Mouse (Mus musculus) spleen, adult 12 weeks (tissue): ENCODE data around the gene Bpnt1.
A peak's percentile ranks its signal among the peaks of the same experiment; 100 is the strongest.
"Not testable (repeated sequence)": the region's sequence is repeated elsewhere in the genome, so short reads cannot be mapped to it uniquely, and the experiment has no call there.

Experiments
- DNase-seq: peaks from one replicate; pipeline ENCODE4 v3.0.0; 2022; ENCODE audit warnings: low spot score

The Bpnt1 gene

GRCm38 (mm10) chr1:185331983-185332430 is at the start of gene Bpnt1:
Gene Bpnt1, plus strand, starts transcription at chr1:185332149.
- DNase-seq: peak; percentile 71

GRCm38 (mm10) chr1:185282846-185283245 is 49.1 kb upstream of the Bpnt1 start:
- DNase-seq: no peak

GRCm38 (mm10) chr1:185283247-185283646 is 48.7 kb upstream of the Bpnt1 start:
- no peak for DNase-seq

GRCm38 (mm10) chr1:185284740-185285139 is 47.2 kb upstream of the Bpnt1 start:
- DNase-seq: no peak

DNA sequence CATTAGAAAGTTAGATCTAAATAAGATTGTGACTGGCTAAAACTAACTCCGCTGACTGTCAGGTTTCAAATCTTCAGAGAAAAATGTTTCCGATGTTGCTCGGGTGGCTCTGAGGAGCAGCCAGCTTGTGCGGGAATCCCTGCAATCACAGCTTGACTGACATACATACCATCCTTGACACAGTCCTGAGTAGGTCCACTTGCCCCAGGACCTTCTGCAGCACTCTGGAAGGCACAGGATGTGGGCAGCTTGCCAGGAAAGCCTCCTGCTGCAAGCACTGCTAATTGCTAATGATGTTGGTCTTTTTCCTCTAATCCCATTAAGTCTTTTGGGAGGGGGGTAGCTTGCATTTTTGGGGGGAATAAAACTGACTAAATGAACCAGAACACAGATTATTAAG is 46.8 kb upstream of the Bpnt1 start:
- no peak for DNase-seq

GRCm38 (mm10) chr1:185287066-185287465 is 44.9 kb upstream of the Bpnt1 start:
- DNase-seq: no peak

DNA sequence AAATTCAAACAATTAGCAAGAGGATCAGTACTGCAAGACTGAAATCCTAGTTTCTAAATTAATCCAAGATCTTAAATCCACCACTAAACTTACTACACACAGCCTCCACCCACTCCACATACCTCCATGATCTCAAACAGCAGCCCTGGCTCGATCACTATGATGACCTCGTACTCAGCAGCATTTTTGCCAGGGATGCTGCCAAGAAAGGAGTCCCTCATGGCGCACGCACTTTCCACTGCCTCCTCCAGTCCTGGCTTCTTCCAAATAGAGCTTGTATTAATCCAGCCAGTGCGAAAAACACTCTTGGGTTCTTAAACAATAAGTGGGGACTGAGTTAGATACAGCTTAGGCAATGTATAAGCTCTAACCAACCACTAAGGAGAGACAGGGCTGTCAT is 42.7 kb upstream of the Bpnt1 start:
- DNase-seq: no peak

- no peak for DNase-seq
Observed at GRCm38 (mm10) chr1:185291336-185291735, 40.6 kb upstream of the Bpnt1 start.

DNA sequence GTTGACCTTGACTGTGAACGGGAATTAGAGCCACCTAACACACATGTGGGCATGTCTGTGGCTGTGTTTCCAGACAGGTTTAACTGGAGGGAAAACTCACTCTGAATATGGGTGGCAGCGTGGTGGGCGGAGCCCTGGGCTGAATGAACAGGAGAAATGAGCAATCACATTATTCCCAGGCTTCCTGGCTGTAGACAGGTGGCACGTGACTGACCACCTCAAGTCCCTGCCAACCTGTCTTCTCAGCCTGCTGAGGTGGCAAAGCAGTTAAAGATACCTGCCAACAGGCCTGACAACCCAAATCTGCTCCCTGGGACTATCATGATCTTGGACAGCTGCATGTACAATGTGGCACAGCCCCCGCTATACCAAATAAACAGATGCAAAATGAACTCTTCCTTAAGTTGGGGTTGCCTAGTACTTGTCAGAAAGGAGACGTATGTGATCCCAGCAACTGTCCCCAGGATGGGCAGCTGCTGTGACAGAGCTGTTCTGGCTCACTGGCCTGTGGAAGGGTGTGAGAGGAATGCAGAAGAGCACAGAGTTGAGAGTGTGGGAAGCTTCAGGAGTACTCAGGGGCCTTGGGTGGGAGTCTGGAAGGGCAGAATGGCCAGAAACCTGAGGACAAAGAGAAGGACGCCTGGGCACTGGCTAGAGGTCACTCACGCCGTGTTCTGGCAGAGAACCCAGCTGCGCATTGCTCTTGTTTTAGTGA is 39.1 kb upstream of the Bpnt1 start:
- DNase-seq: no peak

GRCm38 (mm10) chr1:185296850-185297249 is 35.1 kb upstream of the Bpnt1 start:
- DNase-seq: no peak

- no peak for DNase-seq
Observed at GRCm38 (mm10) chr1:185298496-185298895, 33.5 kb upstream of the Bpnt1 start.

- DNase-seq: no peak
Observed at GRCm38 (mm10) chr1:185302816-185303215, 29.1 kb upstream of the Bpnt1 start.

DNA sequence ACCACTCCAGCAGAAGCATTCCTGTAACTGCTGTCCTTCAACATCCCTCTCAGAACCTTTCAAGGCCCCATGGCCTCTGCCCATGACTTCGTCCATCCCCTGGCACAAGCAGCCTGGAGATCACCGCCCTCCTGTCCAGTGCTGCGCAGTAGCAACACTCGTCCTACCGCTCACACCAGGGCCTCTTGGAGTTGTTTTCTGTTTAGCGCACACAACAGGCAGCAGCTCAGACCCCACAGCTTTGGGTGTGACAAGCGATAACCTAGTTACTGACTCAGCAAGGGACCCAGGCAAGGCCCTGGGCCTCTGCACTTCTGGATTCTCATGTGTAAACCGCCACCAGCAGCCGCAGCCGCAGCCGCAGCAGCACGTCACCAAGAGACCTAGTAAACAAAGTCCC is 25.1 kb upstream of the Bpnt1 start:
- no peak for DNase-seq

DNA sequence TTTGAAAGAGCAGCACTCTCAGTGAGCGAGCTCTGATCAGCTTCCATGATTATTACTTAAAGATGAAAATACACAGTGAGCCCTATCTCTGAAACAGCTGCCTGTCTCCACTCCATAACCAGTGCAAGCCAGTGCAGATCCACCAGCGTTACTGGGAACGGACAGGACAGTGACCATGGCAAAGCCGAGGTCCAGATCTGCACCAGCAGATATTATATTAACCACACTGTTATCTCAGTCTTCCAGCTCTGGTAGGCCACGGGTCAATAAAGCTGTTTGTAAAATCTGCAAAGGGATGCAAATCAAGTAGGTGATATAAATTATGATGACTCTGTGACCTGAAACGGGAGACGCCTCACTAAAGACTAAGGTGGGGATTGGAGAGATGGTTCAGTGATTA is 24.3 kb upstream of the Bpnt1 start:
- DNase-seq: no peak

DNA sequence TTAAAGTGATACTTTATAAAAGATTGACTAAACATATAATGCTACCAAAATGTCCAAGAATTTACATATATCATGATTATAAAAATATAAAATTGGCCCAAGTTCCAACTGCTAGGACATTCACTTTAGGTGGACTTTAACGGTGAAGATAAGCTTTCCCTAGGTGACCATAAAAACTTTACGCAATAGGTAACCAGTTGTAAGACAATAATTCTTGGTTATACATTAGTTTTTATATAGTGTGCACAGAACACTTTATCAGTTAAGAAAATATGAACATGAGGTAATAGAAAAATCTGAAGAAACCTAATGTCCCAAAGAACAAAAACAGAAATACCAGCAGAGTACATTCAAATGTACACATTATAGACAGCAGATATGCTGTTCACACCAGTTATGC is 23.6 kb upstream of the Bpnt1 start:
- DNase-seq: no peak

GRCm38 (mm10) chr1:185308908-185309307 is 23.0 kb upstream of the Bpnt1 start:
- no peak for DNase-seq

DNA sequence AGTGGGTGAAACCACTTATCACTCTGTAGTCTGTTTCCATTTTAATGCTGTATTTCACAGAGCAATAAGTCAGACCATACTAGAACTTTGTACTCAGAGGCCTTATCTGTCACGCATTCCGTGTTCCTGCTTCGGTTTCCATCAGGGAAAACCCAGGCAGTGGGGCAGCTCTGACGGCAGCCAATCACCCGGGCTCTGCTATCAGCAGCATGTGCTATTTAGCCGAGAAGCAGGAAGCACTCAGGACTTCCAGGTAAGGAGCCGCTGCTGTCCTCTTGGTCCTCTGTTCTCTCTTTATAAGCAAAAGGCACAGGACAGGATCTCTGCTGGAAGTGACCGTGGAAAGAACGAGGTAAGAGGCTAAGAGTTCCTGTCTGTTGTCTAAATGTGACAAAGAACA is 20.0 kb upstream of the Bpnt1 start:
- DNase-seq: no peak

- no peak for DNase-seq
Observed at GRCm38 (mm10) chr1:185314546-185314945, 17.4 kb upstream of the Bpnt1 start.

- no peak for DNase-seq
Observed at GRCm38 (mm10) chr1:185315846-185316568, 15.9 kb upstream of the Bpnt1 start.

- DNase-seq: not testable (repeated sequence)
Observed at GRCm38 (mm10) chr1:185327754-185328345, 4.1 kb upstream of the Bpnt1 start.

- DNase-seq: peak; percentile 90
Observed at GRCm38 (mm10) chr1:185328721-185329610, 3.0 kb upstream of the Bpnt1 start, which contains the start of gene Iars2. Gene Iars2, minus strand, starts transcription at chr1:185329396.

GRCm38 (mm10) chr1:185329851-185330250 is 2.1 kb upstream of the Bpnt1 start:
- no peak for DNase-seq
